Mouse (Mus musculus) liver, embryonic 11.5 days (tissue): ENCODE data around the gene Dclre1b. TPM values are rescaled to one million over a fixed set of nuclear protein-coding genes. Genes with fewer than 3 reads are reported as not detected.
"Not testable (repeated sequence)": the region's sequence is repeated elsewhere in the genome, so short reads cannot be mapped to it uniquely, and the experiment has no call there.

ENCODE experiments used
- ATAC-seq: fragments of 200-750 bp; cut with Nextera tagmentation; replicated peaks from 2 replicates; pipeline ENCODE4 v1.8.0; 2017; ENCODE audit warnings: moderate number of reproducible peaks, mild to moderate bottlenecking, moderate TSS enrichment, moderate library complexity; ENCODE audit not compliant: low FRiP score
- DNase-seq: peaks from one replicate; pipeline ENCODE4 v3.0.0-alpha.2; 2017; ENCODE audit warnings: low spot score
- H3K27ac ChIP-seq: fragments of 300-500 bp; sonication (generic); 2 replicates; pipeline ENCODE4 v1.5.1; 2014; ENCODE audit warnings: mild to moderate bottlenecking, low read depth, low read length, control low read depth
- H3K27me3 ChIP-seq: fragments of 300-500 bp; sonication (generic); replicated peaks from 2 replicates; pipeline ENCODE4 v1.6.1; 2014; ENCODE audit warnings: low read length, mixed read lengths; ENCODE audit not compliant: control insufficient read depth, insufficient read depth
- H3K36me3 ChIP-seq: fragments of 300-500 bp; sonication (generic); 2 replicates; pipeline ENCODE4 v1.6.1; 2014; ENCODE audit warnings: mild to moderate bottlenecking, low read length, moderate library complexity, mixed read lengths; ENCODE audit not compliant: control insufficient read depth, insufficient read depth
- H3K4me1 ChIP-seq: fragments of 300-500 bp; sonication (generic); replicated peaks from 2 replicates; pipeline ENCODE4 v1.6.1; 2014; ENCODE audit warnings: low read length, mixed read lengths; ENCODE audit not compliant: control insufficient read depth, insufficient read depth
- H3K4me2 ChIP-seq: fragments of 300-500 bp; sonication (generic); 2 replicates; pipeline ENCODE4 v1.6.1; 2014; ENCODE audit warnings: mild to moderate bottlenecking, control low read depth, moderate library complexity
- H3K4me3 ChIP-seq: fragments of 300-500 bp; sonication (generic); 2 replicates; pipeline ENCODE4 v1.5.1; 2014; ENCODE audit warnings: low read depth, low read length, control low read depth
- H3K9ac ChIP-seq: fragments of 300-500 bp; sonication (generic); 2 replicates; pipeline ENCODE4 v1.6.1; 2014; ENCODE audit warnings: low read depth, low read length, control low read depth
- H3K9me3 ChIP-seq: fragments of 300-500 bp; sonication (generic); 2 replicates; pipeline ENCODE4 v1.6.1; 2016; ENCODE audit warnings: low read length, inconsistent platforms, mixed read lengths; ENCODE audit not compliant: control insufficient read depth
- WGBS: fragments of 180-500 bp; shearing (Covaris S2); extraction: QIAGEN DNeasy Blood & Tissue Kit; methylation state at CpG from one replicate; pipeline ENCODE4 v1.1.7; 2014; 5-methylcytosine and 5-hydroxymethylcytosine counted together
- polyA plus RNA-seq: library from polyadenylated mRNA; unstranded; fragments of >200 nt; fragmentation: Nextera tagmentation; extraction: Ambion mirVana; gene quantifications from 2 replicates; pipeline ENCODE4 v1.2.1, GENCODE M21; 2014

Dclre1b gene
- polyA plus RNA-seq, 1 experiment from 2014 or later: 36.8 TPM

DNA sequence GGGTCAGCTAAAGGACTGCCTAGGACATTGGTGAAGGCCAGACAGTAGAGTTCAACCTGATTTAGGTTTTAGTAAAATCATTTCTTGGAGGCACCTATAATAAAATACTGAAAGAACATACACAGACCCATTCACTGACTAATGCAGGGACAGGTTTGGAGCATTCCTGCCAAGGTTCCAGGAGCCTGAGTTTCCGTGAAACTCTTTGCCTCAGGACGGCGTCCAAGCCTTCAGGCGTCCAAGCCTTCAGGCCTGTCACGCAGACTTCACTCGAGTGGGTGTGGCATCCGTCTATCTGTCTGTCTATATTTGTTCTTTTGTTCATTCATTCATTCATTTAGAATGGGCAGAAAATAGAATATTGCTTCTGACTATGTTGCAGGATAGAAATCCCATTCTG is 21.9 kb upstream of the Dclre1b start:
- H3K36me3 ChIP-seq: no peaks in the 10 kb centered on the region
- WGBS: 86% methylated on average over 7 of the region's 7 CpGs

DNA sequence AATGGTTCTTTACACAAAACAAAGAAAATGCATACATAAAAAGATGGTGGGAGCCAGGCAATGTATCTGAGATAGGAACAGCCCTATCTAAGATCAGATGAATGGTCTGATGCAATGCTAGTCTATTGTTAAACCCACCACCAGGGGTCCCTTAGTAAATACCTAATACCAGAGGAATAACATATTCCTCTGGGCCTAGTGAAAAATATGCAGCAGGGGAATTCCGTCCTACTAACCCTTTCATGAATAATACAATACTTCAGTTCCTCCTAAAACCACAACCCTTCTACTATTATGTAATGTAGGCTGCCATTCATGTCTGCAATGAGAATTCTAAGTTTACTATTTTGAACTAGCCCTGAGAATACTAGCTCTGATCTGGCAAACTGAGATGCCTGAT is 21.4 kb upstream of the Dclre1b start:
- WGBS: 82% methylated on average over 1 of the region's 1 CpGs
- H3K27ac ChIP-seq: not testable (repeated sequence)

More for the DNA sequence above, 21.9 kb upstream of the Dclre1b start:
- Histone ChIP-seq H3K9ac (no peak overlapping the region), H3K4me3 (no peak overlapping the region), H3K4me2 (no peak overlapping the region), H3K9me3 (no peaks in the 10 kb centered on the region), H3K4me1 (peaks cover 9% of the 10 kb centered on the region), H3K27ac (no peak overlapping the region), H3K27me3 (no peaks in the 10 kb centered on the region)
- DNase-seq: no peak
- ATAC-seq: no peak

DNA sequence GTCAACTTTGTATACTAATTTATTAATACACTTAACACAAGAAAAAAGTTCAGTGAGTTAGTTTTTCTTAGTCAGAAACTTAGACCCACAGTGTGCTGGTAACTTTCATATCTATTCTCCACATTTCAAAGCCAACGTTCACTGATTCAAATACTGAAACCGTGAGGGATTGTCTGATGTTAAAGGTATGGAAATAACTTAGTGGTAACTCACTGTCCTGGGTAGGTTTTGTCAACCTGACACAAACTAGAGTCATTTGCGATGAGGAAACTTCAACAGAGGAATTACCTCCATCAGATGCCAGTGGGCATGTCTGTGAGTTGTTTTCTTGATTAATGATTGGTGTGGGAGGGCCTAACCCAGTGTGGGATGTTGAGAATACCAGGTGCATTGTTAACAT is 19.8 kb upstream of the Dclre1b start:
- no peaks in the 10 kb centered on the region for H3K9me3 ChIP-seq
- peaks cover 9% of the 10 kb centered on the region for H3K4me1 ChIP-seq
- H3K27ac ChIP-seq: no peak overlapping the region
- WGBS: 79% methylated on average over 3 of the region's 3 CpGs
- ATAC-seq (no peak), DNase-seq (no peak)
- H3K4me2 ChIP-seq: no peak overlapping the region
- no peaks in the 10 kb centered on the region for H3K27me3 ChIP-seq
- no peak overlapping the region for H3K9ac ChIP-seq
- H3K4me3 ChIP-seq: no peak overlapping the region
- H3K36me3 ChIP-seq: no peaks in the 10 kb centered on the region

More for the DNA sequence above, 21.4 kb upstream of the Dclre1b start:
- not testable (repeated sequence) for H3K36me3 ChIP-seq, H3K9ac ChIP-seq, H3K4me3 ChIP-seq, ATAC-seq, H3K27me3 ChIP-seq, DNase-seq, H3K4me1 ChIP-seq, H3K9me3 ChIP-seq, H3K4me2 ChIP-seq

DNA sequence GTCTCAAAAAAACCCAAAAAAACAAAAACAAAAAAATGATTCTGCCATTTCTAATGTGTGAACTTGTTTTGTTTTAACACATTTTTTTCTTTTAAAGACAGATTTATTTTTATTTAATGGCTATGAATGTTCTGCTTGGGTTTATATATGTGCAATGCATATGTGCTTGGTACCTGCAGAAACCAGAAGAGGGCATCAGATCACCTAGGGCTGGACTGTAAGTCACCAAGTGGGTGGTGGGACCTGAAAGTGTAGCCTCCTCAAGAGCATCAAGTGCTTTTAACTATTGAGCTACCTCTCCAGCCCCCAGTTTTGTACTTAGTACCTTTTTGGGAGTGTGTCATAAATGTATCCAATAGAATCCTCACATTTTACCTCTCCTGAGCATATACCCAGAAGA is 18.3 kb upstream of the Dclre1b start:
- no peaks in the 10 kb centered on the region for H3K36me3 ChIP-seq
- H3K9me3 ChIP-seq: no peaks in the 10 kb centered on the region
- no peaks in the 10 kb centered on the region for H3K27me3 ChIP-seq
- H3K4me3 ChIP-seq: no peak overlapping the region
- no peak overlapping the region for H3K27ac ChIP-seq
- no peak overlapping the region for H3K9ac ChIP-seq
- peaks cover 9% of the 10 kb centered on the region for H3K4me1 ChIP-seq
- ATAC-seq (no peak), DNase-seq (no peak)
- H3K4me2 ChIP-seq: no peak overlapping the region

DNA sequence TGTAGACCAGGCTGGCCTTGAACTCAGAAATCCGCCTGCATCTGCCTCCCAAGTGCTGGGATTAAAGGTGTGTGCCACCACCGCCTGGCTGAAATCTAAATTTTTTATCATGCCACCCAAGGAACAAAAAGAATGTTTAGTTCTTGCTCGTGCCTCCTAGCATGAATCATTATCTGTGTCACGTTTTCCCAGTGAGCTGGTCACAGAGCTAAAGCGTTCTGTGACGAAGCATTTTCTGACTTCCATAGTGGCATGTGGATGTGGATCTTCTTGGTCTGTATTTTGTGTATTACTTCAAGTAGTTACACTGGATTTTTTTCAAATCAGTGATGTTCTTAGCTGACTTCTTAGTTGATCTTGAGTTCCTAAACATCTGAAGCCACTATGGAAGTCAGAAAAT is 1.7 kb upstream of the Dclre1b start:
- peak overlapping the region; percentile 80; the same call in 1 of the 2 replicates for H3K4me3 ChIP-seq
- 79% methylated on average over 6 of the region's 6 CpGs for WGBS
- peaks cover 14% of the 10 kb centered on the region; the same call in 1 of the 2 replicates for H3K36me3 ChIP-seq
- H3K4me1 ChIP-seq: peaks cover 9% of the 10 kb centered on the region
- H3K9me3 ChIP-seq: no peaks in the 10 kb centered on the region
- H3K9ac ChIP-seq: no peak overlapping the region
- no peaks in the 10 kb centered on the region for H3K27me3 ChIP-seq
- ATAC-seq (no peak), DNase-seq (no peak)
- peak overlapping the region; percentile 62 for H3K4me2 ChIP-seq
- peak overlapping the region; percentile 10; the same call in 1 of the 2 replicates for H3K27ac ChIP-seq

DNA sequence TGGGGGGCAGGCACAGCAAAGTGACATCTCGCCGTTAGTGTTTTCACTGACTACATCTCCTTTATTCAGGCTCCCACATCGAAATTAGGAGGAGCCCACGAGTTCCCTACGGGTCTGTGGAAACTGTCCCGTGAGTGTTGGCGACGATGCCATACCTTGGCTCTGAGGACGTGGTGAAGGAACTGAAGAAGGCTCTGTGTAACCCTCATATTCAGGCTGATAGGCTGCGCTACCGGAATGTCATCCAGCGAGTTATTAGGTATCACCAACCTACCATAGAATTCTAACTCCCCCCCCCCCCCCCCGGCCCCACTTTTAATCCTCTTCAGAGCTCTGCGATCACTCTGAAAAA is 531 bp upstream of the Dclre1b start:
- Histone ChIP-seq H3K4me3 (peak overlapping the region; percentile 80), H3K4me1 (peaks cover 15% of the 10 kb centered on the region), H3K9me3 (no peaks in the 10 kb centered on the region), H3K27me3 (no peaks in the 10 kb centered on the region), H3K27ac (peak overlapping the region; percentile 87), H3K4me2 (peak overlapping the region; percentile 62), H3K9ac (peak overlapping the region; percentile 85), H3K36me3 (peaks cover 12% of the 10 kb centered on the region; the same call in 1 of the 2 replicates)
- DNase-seq (no peak), ATAC-seq (peak; percentile 62)
- 3% methylated on average over 14 of the region's 14 CpGs for WGBS

DNA sequence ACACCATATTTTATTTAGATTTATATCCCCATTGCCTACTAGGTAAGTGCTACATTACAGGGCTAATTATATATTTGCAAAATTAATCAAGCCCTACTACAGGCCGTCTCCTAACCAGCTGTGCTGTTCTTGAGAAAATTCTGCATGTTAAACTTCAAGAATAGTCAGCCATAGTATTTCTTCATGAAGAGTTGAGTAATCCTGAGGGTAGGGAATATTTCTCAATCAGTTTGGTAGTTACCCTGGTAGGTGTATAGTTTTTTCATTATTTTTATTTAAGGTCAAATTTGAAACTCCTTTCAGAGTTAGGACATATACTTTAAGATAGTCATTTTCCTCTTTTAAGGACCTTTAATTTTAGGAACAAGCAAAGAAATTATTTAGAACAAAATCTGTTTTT is 3.6 kb downstream of the Dclre1b start:
- Histone ChIP-seq H3K27me3 (no peaks in the 10 kb centered on the region), H3K36me3 (peaks cover 20% of the 10 kb centered on the region), H3K9ac (no peak overlapping the region), H3K9me3 (no peaks in the 10 kb centered on the region), H3K4me1 (peaks cover 33% of the 10 kb centered on the region), H3K27ac (no peak overlapping the region), H3K4me2 (no peak overlapping the region), H3K4me3 (no peak overlapping the region)
- DNase-seq: no peak
- ATAC-seq: no peak
- 87% methylated on average over 1 of the region's 1 CpGs for WGBS

DNA sequence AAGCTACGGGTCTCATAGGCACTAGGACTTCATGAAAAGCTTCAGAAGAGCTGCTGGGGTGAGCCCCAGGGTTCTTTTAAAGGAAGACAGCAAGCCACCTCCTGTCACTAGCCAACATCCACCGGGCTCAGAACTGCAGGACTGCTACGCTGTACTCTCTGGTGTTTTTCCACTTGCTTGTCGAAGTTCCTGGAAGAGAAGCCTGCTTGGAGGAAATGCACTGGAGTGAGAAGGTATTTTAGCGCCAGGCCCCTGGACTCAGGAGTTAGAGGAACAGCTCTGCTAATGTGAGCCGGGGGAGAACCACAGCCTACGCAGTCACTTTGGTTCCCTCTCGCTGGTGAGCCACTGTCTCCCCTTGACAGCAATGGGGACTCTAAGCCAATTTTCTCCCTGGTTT is 6.4 kb downstream of the Dclre1b start:
- ATAC-seq: no peak
- Histone ChIP-seq H3K27ac (peak overlapping the region; percentile 73), H3K4me3 (no peak overlapping the region), H3K9ac (no peak overlapping the region), H3K4me1 (peaks cover 39% of the 10 kb centered on the region), H3K4me2 (no peak overlapping the region), H3K9me3 (no peaks in the 10 kb centered on the region), H3K36me3 (peaks cover 20% of the 10 kb centered on the region), H3K27me3 (no peaks in the 10 kb centered on the region)
- no peak for DNase-seq
- WGBS: 57% methylated on average over 8 of the region's 8 CpGs

DNA sequence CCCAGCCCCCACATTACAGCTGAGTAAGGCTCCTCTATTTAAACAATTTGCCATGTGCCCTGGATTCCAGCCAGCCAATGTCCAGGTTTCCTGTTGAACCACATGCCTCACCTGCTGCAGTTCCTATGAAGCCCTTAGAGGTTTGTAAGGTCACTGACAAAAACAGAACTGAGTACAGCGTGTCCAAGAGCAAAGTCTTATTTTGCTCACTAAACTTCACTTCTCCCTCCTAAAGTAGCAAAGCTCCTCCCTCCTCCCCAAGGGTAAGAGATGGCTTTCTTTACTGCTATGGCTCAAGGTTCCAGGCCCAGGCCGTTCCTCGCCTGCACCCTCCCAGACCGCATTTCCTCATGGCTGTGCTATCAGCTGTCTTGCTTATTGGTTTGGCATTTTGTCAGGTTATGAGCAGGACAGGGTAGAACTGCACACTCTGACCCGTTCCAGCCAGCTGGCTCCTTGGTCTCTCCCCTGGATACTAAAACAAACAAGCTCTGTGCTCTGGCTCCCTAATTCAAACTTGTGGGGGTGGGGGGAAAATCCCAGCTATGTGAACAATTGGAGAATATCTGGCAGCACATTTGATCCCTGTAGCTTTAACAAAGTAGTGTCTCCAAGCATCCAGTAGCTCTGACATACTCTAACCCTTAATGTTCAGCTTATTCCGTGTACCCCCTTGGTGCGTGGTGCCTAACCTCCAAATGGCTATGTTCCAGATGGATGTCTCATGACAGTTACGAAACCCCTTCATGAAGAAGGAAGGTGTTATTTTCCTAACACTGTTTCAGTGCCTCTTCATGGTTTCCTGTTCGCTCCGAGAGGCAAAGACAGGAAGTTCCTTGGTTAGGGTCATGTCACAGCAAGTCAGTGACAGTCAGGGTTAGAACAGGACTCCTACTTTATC is 7.4 kb downstream of the Dclre1b start:
- H3K9me3 ChIP-seq: no peaks in the 10 kb centered on the region
- whole genome bisulfite sequencing: 40% methylated on average over 10 of the region's 10 CpGs
- H3K27me3 ChIP-seq: no peaks in the 10 kb centered on the region
- peak; percentile 63 for ATAC-seq
- H3K9ac ChIP-seq: peak overlapping the region; percentile 44
- H3K4me1 ChIP-seq: peaks cover 37% of the 10 kb centered on the region
- peak overlapping the region; percentile 83 for H3K27ac ChIP-seq
- peak overlapping the region; percentile 40 for H3K4me2 ChIP-seq
- peaks cover 16% of the 10 kb centered on the region for H3K36me3 ChIP-seq
- no peak for DNase-seq
- H3K4me3 ChIP-seq: no peak overlapping the region
